Mouse (Mus musculus): ENCODE measurements at regions not wholly inside any gene's neighbourhood (a gene's known extent, or its start where the extent isn't known, plus 50 kb on each side); places are given as distances from the start of the nearest gene placed in this dataset.

GRCm38 (mm10) chr13:94710574-94711172 lies 78.0 kb upstream of the Tbca start:
- WGBS (ENCODE audit: insufficient replicate concordance) = 2% methylated on average over 26 of the region's 26 CpGs
- Histone ChIP-seq H3K9me3 (replicated peaks) (no peaks in the 10 kb centered on the region), H3K36me3 (no peaks in the 10 kb centered on the region), H3K4me3 (peak overlapping the region; percentile 28; the same call in 1 of the 2 replicates), H3K4me1 (no peaks in the 10 kb centered on the region), H3K27ac (no peak overlapping the region), H3K9ac (no peak overlapping the region), H3K4me2 (peak overlapping the region; percentile 55), H3K27me3 (replicated peaks) (peaks cover 82% of the 10 kb centered on the region)
- no peak for ATAC-seq

GRCm38 (mm10) chr13:94713451-94713850 lies 75.3 kb upstream of the Tbca start:
- WGBS (ENCODE audit: insufficient replicate concordance) = 22% methylated on average over 3 of the region's 3 CpGs
- Histone ChIP-seq H3K4me1 (no peaks in the 10 kb centered on the region), H3K36me3 (no peaks in the 10 kb centered on the region), H3K27me3 (replicated peaks) (peaks cover 57% of the 10 kb centered on the region), H3K4me2 (no peak overlapping the region), H3K9me3 (replicated peaks) (no peaks in the 10 kb centered on the region), H3K4me3 (no peak overlapping the region), H3K9ac (no peak overlapping the region), H3K27ac (no peak overlapping the region)
- ATAC-seq = no peak

GRCm38 (mm10) chr13:94721625-94722024 lies 67.1 kb upstream of the Tbca start:
- 49% methylated on average over 4 of the region's 4 CpGs for WGBS (ENCODE audit: insufficient replicate concordance)

More at GRCm38 (mm10) chr13:94721625-94722024, 67.1 kb upstream of the Tbca start:
- Histone ChIP-seq H3K9me3 (replicated peaks) (no peaks in the 10 kb centered on the region), H3K4me1 (no peaks in the 10 kb centered on the region), H3K4me3 (no peak overlapping the region), H3K27ac (no peak overlapping the region), H3K4me2 (no peak overlapping the region), H3K36me3 (no peaks in the 10 kb centered on the region), H3K27me3 (replicated peaks) (no peaks in the 10 kb centered on the region), H3K9ac (no peak overlapping the region)
- no peak for ATAC-seq

Data from liver, embryonic 12.5 days (tissue).